Mouse (Mus musculus) E14TG2a.4 (cell line): ENCODE results near the gene Cnnm2.

Source experiments
- H3K27me3 ChIP-seq: 2 replicates; pipeline ENCODE4 v1.6.1; 2014; ENCODE audit warnings: low read length, control low read depth; ENCODE audit not compliant: insufficient read depth
- H3K36me3 ChIP-seq: 2 replicates; pipeline ENCODE4 v1.6.1; 2014; ENCODE audit warnings: low read length, control low read depth; ENCODE audit not compliant: insufficient read depth
- H3K4me1 ChIP-seq: replicated peaks from 2 replicates; pipeline ENCODE4 v1.6.1; 2014; ENCODE audit warnings: low read depth, low read length, control low read depth
- H3K4me3 ChIP-seq: replicated peaks from 2 replicates; pipeline ENCODE4 v1.5.1; 2014; ENCODE audit warnings: mild to moderate bottlenecking, low read length
- H3K9me3 ChIP-seq: 2 replicates; pipeline ENCODE4 v1.6.1; 2014; ENCODE audit warnings: low read length, control low read depth
- CTCF ChIP-seq: conservative IDR thresholded peaks from 2 replicates; pipeline ENCODE4 v1.5.1; 2014; ENCODE audit warnings: low read length
- NANOG ChIP-seq: IDR thresholded peaks from 2 replicates; pipeline ENCODE4 v1.6.1; 2014; ENCODE audit warnings: borderline replicate concordance, low read length, mixed read lengths
- POU5F1 ChIP-seq: IDR thresholded peaks from 2 replicates; pipeline ENCODE4 v1.6.1; 2014; ENCODE audit warnings: low read length, borderline replicate concordance

Gene Cnnm2

DNA sequence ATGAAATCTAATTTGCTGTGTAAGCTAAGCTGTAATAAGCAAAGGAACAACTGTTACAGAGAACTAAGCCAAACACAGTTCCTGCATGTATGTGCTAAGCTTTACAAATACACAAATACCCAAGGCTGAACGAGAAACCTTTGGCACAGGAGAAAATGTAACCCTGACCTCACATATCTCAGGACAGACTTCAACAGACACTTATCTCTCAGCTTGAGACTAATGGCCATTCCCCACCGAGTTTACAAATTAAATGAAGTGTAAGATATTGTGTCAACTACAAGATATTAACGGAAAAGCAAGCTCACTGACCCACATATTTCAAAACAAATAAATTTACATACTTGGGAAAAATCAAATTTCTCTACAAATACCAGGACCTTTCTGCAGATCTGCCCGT, 166.7 kb downstream of the Cnnm2 start:
- TF ChIP-seq NANOG (no peak), CTCF (no peak)
- Histone ChIP-seq H3K27me3 (no peaks in the 10 kb centered on the region), H3K36me3 (peaks cover under 1% of the 10 kb centered on the region; the same call in 1 of the 2 replicates), H3K4me1 (0 out of 2 replicates have a peak, but pooled peaks cover 3% of the 10 kb centered on the region), H3K9me3 (no peaks in the 10 kb centered on the region), H3K4me3 (no peak overlapping the region)

DNA sequence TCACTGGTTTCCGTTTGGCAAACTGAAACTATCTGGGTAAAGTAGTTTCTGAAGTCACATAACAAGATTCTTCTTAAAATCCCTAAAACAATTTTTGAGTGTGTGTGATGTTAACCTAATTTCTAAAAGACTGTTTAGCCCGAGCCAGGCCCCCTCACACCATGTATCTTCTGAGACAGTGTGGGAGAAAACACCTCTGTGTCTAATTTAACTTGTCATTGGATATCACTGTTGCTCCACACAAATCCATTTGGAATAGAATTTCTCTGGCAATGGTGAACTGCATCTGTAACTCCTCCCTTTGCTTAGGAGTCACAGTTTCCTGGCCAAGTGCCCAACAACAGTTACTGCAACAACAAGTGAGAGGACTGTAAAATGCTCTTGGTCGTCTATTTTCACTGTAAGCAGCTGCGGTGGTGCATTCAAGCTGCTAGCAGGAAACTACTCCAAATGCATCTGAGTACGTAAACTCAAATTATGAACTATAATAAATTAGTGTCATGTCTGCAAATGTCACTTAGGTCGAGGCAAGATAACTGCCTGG, 167.7 kb downstream of the Cnnm2 start:
- TF ChIP-seq POU5F1: no peak
- TF ChIP-seq NANOG: no peak
- no peaks in the 10 kb centered on the region for H3K27me3 ChIP-seq
- H3K4me1 ChIP-seq: 0 out of 2 replicates have a peak, but pooled peaks cover 3% of the 10 kb centered on the region
- H3K9me3 ChIP-seq: no peaks in the 10 kb centered on the region
- H3K36me3 ChIP-seq: no peaks in the 10 kb centered on the region; the same call in 1 of the 2 replicates
- no peak overlapping the region for H3K4me3 ChIP-seq
